Mouse (Mus musculus) monocyte, adult 5-6 weeks (primary cell): ENCODE measurements around the gene Lamtor5. TPM values are rescaled to one million over a fixed set of nuclear protein-coding genes. Genes with fewer than 3 reads are reported as not detected.
"Not testable (repeated sequence)": the region's sequence is repeated elsewhere in the genome, so short reads cannot be mapped to it uniquely, and the experiment has no call there.

Source experiments
- ATAC-seq: fragments of 153-309, 156-312 bp; replicated peaks from 2 replicates; pipeline ENCODE4 v1.8.0; 2017; ENCODE audit warnings: mild to moderate bottlenecking; ENCODE audit not compliant: low TSS enrichment, insufficient number of reproducible peaks, severe bottlenecking, poor library complexity, low FRiP score
- total RNA-seq: library from RNA; stranded (forward); fragments of 200-1000, 200-491, 200-594 nt; gene quantifications from 3 replicates; pipeline ENCODE4 v1.2.3, GENCODE M21; 2017

Lamtor5 gene
- total RNA-seq, 1 experiment from 2014 or later: 104 TPM

DNA sequence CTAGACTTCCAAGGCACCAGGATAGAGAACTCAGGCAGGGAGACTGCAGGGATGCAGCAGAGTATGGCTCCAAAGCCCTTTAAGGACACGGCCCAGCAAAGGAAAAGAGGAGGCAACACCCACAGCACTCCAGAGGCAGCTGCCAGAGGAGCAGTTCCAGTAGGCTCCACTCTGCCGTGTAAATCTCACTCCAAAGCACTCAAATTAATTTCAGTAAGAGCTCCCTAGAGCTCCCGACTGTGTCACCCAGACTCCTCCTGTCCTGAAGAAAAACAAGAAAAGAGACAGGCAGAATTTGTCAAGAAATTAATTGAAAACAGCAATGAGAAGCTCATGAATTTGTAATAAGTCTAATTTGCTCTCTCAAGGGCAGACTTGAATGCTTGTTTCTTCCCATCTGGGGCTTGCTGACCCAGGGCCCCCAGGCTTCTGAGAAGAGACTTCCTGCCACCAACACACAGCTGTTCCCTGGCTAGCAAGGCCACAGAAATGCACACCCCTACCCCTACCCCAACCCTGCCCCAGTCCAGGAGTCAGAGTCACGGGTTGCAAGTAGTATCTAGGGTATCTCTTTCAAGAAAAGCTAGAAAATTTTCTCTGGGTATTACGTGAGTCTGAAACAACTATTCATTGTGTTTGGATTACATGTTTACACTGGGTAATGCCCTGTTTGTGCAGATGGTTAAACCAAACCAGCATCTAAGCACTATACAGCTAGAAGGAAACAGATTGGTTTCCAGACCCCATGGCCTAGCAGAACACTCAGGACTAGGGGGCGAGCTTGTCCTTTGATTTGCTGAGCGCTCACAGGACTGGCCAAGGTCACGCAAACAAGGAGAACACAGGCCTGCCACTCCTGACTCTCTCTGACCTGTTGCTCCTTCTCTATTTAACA, 17.5 kb upstream of the Lamtor5 start:
- ATAC-seq: no peak

DNA sequence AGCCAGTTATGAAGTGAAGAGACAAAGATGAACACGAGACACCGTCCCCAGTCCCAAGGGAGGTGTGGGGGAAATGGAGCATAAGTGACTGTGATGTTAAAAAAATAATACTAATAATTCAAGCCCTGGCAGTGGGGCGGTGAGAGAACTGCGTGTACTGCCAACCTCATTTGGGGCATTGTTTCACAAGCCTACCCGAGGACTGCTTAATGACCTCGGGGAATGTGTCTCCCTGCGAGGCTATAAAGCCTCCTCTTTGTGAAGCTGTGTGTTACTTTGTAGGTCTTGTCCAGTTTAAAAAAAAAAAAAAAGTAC, 16.9 kb upstream of the Lamtor5 start:
- no peak for ATAC-seq

DNA sequence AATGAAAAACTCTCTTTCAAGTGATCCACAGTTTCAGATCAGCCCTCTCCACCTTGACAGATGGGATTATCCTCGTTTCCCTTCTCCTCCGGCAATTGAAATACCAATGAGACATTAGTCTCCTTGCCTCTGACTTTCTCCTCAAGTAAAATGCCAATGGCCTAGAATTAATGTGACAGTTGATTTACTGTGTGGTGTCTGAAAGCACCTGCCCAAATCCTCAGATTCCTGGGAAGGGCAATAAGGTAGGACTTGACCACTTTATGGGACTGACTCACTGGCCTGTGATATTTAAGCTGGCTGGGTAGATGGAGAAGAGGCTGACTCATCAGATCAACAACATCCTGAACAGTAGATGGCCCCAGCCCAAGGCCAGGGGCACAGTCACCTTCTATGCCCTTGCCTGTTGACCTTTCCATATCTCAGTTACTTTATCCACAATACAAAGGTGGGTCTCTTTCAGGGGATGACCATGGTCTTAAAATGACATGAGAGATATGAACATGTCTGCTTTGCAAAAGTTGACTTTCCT, 11.8 kb upstream of the Lamtor5 start:
- no peak for ATAC-seq

DNA sequence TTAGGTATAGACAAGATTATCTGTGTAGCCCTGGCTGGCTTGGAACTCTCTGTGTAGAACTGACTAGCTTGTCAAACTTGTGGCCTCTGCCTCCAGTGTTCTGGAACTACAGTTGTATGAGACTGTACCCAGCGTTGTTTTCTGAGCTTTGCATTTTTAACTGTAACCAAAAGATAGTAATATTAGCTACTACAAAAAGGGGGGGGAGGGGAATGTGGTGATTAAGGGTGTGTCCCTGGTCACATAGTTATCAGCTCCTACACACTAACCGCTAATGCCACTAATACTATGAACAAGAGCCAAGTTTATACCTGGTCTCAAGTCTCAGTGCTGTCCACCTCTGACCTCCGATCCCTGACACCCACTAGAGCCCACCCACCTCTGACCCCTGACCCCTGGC, 6.2 kb upstream of the Lamtor5 start:
- no peak for ATAC-seq

DNA sequence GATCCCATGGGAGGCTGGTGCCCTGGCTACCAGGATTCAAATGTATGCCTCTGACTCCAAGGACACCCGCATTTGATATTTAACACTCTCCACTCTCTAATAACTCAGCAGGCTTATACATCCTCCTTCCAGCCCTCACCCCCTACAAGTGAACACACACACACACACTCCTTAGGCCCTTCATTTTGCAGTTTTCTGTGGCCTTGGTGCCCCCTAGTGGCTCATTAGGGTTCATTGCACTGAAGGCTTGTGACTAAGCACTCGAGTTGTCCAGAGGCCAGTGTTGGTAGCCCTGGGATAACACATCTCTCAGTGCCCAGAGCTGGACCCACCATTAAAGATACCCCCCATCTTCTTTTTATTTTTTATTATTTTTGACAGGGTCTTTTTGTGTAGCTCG, 4.8 kb upstream of the Lamtor5 start:
- peak; percentile 68 for ATAC-seq

DNA sequence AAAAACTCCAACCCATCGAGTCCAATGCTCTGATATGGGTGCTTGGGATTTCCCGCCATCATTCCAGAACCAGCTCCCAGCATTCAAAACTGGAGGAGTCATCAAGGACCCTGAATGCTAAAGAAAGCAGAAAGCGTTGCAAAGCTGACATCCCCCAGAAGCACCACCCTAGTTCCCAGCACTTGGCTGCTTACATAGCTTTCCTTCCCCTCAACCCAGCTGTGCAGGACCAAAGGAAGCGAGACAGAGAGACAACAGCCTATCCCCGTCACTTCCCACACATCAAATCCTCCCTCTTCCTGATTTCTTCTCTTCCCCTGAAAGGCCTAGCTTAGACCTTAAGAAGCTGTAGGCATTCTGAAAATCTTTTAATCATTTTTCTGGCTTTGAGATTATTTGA, 3.3 kb upstream of the Lamtor5 start:
- ATAC-seq: no peak

DNA sequence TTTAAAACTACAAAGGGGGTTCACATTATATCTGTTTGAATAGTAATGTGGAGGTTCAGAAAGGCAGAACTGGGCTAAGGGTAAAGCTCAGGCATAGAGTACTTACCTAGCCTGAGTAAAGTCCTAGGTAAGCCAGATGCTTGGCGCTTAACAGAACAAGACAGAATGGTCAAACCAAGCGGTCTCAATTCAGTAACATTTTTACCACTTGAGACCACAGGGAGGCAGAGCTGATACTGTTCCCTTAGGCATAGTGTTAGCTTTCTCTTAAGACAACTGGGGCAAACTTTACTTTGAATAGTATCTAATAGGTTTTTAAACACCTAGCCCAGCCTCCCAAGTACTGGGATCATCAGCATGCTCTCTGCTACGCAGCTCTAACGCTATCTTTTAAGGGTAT, 2.7 kb upstream of the Lamtor5 start:
- ATAC-seq: no peak

DNA sequence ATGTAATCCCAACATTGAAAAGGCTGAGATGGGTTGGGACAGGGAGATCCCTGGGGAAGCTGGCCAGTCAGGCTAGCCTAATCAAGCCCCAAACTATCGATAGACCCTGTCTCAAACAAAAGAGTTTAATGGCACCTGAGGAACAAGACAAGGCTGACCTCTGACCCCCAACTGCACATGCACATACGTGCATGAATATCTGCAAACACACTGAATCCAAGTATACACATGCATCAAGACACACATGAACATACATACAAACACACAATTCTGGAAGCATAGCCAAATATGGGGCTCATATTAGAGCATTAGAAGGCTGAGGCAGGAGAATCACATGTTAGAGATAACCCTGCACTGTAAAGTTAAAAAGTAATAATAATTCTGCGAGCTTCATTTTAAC, 2.0 kb upstream of the Lamtor5 start:
- ATAC-seq: no peak

DNA sequence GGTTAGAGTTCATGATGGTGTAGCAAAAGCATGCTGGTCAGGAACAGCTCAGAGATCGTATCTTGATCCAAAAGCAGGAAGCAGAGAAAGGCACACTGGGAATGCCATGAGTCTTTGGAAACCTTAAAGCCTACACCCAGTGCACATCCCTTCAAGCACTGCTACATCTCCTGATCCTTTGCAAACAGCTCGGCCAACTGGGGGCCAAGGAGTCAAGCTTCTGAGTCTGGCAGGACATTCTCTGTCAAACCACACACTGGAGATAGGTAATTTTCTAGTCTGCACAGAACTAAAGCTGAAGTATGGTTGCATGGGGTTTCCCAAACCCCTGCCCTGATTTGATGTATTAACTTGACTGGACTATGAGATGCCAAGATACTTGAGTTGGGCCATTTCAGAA, 7.5 kb downstream of the Lamtor5 start:
- no peak for ATAC-seq

DNA sequence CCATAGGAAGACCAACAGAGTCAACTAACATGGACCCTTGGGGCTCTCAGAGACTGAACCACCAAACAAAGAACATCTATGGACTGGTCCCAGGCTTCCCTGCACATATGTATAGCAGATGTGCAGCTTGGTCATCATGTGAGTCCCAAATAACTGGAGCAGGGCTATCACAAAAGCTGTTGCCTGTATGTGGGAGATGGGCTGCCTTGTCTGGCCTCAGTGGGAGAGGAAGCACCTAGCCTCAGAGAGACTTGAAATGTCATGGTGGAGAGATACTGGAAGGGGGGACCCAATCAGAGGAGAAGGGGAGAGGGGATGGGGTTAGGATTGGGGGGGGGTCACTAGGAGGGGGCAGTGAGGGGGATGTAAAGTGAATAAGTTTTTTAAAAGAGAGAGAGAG, 8.7 kb downstream of the Lamtor5 start:
- no peak for ATAC-seq

DNA sequence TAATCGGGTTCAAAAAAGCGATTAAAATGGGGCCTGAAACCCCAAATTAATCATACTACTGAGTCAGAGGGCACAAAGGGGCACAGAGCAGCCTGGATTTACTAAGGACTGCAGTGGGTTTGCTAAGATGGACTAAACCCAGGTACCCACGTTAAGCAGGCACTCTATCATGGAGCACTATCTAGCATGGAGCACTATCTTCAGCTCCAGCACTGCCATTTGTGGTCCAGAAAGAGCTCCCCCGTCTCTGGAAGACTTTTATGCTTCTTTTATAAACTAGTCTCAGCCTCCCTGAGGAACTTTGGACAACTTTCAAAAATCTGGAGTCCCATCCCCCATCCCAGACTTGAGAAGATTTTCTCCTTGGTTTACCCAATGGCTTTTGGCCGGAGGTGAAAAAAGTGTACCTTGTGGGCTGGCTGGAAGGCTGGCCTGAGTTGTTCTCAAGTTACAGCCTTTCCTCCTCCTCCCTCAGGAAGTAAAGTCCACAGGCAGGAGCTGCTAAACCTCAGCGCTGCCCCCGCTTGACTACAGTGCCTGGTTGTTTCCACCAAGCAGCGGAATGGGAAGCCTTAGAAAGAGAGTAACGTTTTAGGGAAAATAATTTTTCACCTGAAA, 12.2 kb downstream of the Lamtor5 start, which contains the start of gene Slc16a4:
Gene Slc16a4 (plus strand): TSS at position 467 of the 618 bp plus-strand sequence.
- ATAC-seq: no peak

DNA sequence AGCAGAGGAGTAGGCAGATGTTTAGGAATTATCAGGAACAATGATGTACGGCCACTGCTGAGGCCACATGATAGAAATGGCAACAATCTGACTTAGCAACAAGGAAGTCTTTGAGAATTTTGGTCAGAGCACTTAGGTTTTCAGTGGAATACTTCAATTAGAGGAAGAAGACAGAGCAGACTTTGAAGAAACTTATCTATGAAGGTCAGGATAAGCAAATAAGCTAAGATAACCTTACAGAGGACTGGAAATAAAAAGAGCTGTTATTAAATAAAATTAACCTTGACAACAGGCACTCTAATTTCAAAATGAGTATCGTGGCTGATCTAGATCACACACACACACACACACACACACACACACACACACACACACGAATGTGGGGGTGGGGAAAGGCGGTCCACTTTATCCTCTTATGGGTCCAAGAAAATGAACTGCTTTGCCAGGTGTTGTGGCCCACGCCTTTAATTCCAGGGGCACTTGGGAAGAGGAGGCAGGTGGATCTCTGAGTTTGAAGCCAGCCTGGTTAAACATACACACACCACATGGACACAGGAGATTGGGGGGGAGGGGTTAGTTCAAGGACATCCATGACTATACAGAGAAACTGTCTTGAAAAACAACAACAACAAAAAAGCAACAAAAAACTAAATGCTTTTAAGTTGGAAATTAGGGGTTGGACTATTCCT, 17.2 kb downstream of the Lamtor5 start:
- no peak for ATAC-seq

DNA sequence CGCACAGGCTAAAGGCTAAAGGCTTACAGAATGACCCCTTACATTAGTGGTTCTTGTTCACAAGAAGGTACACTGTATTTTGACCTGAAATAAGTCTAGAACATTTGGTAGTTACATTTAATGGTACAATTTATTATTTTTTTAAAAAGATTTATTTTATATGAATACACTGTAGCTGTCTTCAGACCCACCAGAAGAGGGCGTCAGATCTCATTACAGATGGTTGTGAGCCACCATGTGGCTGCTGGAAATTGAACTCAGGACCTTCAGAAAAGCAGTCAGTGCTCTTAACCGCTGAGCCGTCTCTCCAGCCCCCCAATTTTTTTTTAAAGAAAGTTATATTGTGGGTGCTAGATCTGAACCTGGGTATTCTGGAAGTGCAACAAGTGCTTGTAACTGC, 18.3 kb downstream of the Lamtor5 start:
- not testable (repeated sequence) for ATAC-seq

DNA sequence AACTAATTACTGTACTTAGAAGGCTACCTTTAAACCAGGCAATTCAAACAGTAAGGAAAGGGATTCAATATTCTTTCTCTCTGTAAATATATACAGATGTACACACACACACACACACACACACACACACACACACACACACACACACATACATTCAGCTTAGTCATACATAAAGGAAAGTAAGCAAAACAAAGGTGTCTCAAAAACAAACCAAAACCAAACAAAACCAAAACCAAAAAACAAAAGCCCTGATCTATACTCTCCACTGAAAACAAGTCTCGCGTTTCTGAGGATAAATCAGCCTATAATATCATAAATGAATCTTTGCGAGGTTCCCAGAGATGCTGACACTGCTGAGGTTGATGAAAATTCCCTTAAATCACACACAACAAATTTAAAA, 38.7 kb downstream of the Lamtor5 start:
- no peak for ATAC-seq

DNA sequence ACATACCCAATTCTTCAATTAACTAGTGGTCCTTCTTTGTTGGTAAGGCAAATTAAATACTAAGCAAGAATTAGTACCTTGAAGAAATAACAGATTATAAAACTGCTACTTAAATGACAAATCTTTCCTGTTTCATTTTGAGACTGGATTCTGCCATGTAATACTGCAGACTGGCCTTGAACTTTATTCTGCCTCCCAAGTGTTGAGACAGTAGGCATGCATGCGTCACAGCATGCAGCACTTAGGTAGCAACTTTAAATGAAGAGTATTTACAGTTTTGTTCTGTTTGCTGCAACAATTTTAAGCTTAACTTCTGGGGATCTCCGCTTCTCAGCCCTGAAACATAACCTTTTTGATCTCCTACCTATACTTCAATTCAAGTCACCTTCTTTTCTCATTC, 42.5 kb downstream of the Lamtor5 start:
- no peak for ATAC-seq

DNA sequence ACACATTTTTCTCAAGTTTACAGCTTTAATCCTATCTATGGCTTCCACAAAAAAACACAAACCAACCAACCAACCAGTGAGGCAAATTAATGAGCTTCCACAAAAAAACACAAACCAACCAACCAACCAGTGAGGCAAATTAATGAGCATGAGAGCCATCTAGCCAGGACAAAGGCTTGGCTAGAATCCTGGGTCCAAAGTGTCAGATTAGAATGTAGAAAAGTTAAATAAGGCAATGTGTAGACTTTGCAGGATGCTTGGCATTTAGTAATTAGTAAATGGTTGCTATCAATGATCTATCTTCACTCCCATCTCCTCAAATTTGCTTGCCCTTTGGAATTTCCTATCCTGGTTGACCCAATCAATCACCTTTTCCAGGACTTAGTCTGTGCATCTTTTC, 43.1 kb downstream of the Lamtor5 start:
- ATAC-seq: no peak

DNA sequence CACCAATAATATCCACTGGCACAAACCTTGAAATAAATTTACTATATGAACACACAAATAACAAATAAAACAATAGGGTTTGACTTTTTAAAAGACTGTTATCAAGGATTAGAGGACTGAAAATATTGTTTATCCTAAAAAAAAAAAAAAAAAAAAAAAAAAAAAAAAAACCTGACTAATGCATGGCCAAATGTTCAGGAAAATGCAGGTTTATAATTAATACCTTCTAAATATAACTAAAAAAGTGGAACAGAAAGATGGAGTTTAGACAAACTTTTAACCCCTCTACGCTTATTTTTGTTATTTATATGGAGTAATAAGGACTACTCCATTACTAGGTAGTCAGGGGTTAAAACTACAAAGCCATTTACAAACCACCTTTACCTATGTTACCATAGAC, 47.8 kb downstream of the Lamtor5 start:
- ATAC-seq: no peak

DNA sequence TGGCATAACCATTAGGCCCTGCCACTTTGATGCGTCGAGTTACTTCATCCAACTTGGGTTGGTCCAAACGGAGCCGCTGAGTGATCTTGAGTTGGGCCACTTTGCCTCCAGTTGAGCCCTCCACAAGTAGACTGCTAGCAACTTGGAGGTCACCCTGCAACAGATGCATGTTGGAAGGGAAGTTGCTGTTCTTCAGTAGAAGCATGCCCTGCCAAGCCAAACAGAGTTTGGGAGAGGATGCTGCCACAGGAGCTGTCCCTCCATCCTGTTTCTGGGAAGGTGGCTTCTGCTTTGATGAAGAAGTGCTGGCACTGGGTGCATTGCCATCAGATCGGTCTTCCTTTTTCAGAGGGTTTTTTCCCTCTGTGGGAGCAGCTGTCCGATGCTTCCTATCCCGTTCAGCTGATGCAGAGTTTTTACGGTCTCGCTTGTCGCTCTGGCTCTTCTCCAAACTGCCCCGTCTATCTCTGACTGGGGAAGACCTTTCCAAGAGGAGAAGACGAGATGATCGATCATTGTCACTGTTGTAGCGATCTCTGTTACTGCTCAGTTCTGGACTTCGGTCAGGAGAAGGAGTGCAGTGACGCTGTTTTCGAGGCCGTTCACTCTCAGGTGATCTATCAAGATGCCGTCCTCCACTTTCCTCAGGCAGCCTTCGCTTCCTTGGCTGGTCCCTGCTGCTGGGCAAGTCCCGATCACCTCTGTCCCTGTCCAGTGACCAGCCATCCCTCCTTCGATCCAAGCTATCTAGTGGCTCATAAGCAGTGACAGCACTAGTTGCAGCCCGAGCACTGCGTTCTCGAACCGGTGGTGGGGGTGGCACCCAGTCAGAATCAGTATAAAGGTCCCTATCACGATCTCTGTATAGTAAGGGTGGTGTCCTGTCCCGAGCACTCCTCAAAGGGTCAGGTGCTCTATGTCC, 52.1 kb downstream of the Lamtor5 start:
- no peak for ATAC-seq

DNA sequence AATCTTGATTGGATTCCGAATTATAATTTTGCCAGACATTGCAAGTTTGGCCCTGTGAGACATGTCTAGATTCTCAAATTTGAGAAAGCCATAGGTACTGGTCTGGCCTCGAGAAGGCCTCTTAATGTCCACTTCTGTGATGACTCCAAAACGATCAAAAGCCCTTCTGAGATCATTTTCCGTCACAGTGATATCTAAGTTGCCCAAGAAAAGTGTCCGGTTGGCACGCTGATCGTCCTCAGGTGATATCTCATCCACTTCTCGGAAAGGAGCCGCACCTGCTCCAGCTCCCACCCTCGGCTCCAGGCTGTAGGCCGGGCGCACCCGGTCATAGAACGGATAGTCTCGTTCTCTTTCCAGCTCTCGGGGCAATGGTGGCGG, 53.1 kb downstream of the Lamtor5 start:
- no peak for ATAC-seq
